Mouse (Mus musculus) limb, embryonic 10.5 days (tissue): ENCODE measurements at regions not wholly inside any gene's neighbourhood (a gene's known extent, or its start where the extent isn't known, plus 50 kb on each side); places are given as distances from the start of the nearest gene placed in this dataset.

ENCODE experiments used
- DNase-seq: peaks from one replicate; pipeline ENCODE4 v3.0.0-alpha.2; 2017; ENCODE audit warnings: low spot score
- H3K27ac ChIP-seq: fragments of 300-500 bp; sonication (generic); 2 replicates; pipeline ENCODE4 v1.5.1; 2016; ENCODE audit warnings: mild to moderate bottlenecking
- H3K27me3 ChIP-seq: fragments of 300-500 bp; sonication (generic); 2 replicates; pipeline ENCODE4 v1.6.1; 2016; ENCODE audit warnings: low read depth, mild to moderate bottlenecking; ENCODE audit not compliant: poor library complexity, severe bottlenecking
- H3K36me3 ChIP-seq: fragments of 300-500 bp; sonication (generic); 2 replicates; pipeline ENCODE4 v1.6.1; 2016; ENCODE audit warnings: mild to moderate bottlenecking, moderate library complexity
- H3K4me1 ChIP-seq: fragments of 300-500 bp; sonication (generic); 2 replicates; pipeline ENCODE4 v1.6.1; 2016
- H3K4me3 ChIP-seq: fragments of 300-500 bp; sonication (generic); 2 replicates; pipeline ENCODE4 v1.5.1; 2016; ENCODE audit warnings: mild to moderate bottlenecking, moderate library complexity
- H3K9me3 ChIP-seq: fragments of 300-500 bp; sonication (generic); replicated peaks from 2 replicates; pipeline ENCODE4 v1.6.1; 2016; ENCODE audit warnings: mild to moderate bottlenecking
- WGBS: fragments of 180-500 bp; shearing (Covaris S2); methylation state at CpG from one replicate; pipeline ENCODE4 v1.1.7; 2016; 5-methylcytosine and 5-hydroxymethylcytosine counted together

DNA sequence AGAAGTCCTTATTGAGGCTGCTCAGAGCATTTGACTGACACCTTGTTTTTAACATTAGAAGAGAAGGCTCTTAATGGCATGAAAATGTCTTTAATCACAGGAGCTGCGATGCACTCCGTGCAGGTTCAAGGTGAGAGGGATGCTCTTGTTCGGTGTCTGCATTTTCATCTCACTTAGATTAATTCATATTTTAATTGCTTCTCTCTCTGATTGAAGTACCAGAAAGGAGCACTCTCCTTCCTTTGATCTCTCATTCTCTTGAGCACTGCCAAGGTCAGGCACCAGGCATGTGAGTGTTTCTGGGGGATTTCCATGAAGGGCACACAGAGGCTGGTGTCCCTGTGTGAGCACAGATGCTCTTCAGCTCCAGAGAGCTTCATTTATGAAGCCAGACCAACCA is 752.0 kb upstream of the Castor2 start:
- H3K27ac ChIP-seq: no peak overlapping the region
- WGBS: 86% methylated on average over 3 of the region's 3 CpGs
- no peak for DNase-seq
- no peak overlapping the region for H3K4me3 ChIP-seq
- no peaks in the 10 kb centered on the region for H3K9me3 ChIP-seq
- H3K27me3 ChIP-seq: no peaks in the 10 kb centered on the region
- no peaks in the 10 kb centered on the region for H3K36me3 ChIP-seq
- H3K4me1 ChIP-seq: no peaks in the 10 kb centered on the region

DNA sequence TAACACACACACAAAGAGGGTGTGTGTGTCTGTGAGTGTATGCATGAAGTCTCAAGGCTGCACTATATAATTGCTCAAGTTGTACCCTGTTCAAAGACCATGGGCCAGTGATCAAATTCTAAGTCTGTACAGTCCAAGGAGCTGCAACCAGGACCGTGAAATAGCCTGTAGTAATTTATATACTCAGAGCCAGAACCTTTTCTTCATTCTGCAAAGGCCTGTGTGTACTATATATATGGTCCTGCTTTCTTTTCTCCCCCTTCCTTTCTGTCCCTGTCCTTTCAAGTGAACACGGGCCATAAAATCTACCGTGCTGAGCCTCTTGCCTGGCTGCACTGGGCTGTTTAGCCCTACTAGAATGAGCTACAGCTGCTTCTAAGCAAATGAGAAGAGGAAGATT is 757.5 kb upstream of the Castor2 start:
- Histone ChIP-seq H3K4me1 (peaks cover 5% of the 10 kb centered on the region), H3K9me3 (no peaks in the 10 kb centered on the region), H3K4me3 (no peak overlapping the region), H3K27me3 (no peaks in the 10 kb centered on the region), H3K36me3 (no peaks in the 10 kb centered on the region), H3K27ac (no peak overlapping the region)
- DNase-seq: no peak
- 61% methylated on average over 3 of the region's 3 CpGs for WGBS

DNA sequence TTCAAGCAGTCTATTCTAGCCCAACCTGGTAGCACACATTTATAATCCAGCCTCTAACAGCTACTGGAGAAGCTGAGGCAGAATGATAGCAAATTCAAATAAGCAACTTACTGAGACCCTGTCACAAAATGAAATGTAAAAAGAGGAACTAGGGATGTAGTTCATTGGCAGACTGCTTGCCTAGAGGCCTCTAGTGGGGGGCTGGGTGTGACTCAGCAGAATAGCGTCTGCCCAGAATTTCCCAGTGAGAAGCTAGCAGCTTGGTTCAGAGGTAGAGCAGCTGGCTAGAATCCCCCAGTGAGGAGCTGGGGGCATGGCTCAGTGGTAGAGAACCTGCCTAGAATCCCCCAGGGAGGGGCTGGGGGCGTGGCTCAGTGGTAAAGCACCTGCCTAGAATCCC is 777.5 kb upstream of the Auts2 start:
- Histone ChIP-seq H3K4me3 (no peak overlapping the region), H3K27me3 (no peaks in the 10 kb centered on the region), H3K27ac (no peak overlapping the region), H3K9me3 (no peaks in the 10 kb centered on the region), H3K4me1 (no peaks in the 10 kb centered on the region), H3K36me3 (no peaks in the 10 kb centered on the region)
- WGBS: 86% methylated on average over 2 of the region's 2 CpGs
- DNase-seq: no peak

DNA sequence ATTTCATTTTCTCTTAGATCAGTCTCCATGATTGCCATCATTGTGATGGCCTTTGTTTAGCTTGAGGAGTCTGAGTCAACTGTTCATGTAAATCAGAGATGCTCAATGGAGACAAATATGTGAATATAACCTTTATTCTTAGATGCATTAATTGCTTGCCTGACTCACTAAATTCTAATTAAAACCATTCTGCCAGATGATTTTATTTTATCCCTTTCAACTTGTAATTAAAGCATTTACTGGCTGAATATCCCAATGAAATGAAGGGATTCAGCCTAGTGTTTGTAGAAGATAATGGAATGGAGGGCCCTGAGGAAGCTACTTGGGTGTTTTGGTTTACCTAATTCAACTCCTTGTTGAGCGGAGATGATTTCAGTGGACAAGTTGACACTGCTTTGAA is 777.1 kb upstream of the Auts2 start:
- H3K27me3 ChIP-seq: no peaks in the 10 kb centered on the region
- no peaks in the 10 kb centered on the region for H3K4me1 ChIP-seq
- H3K27ac ChIP-seq: no peak overlapping the region
- no peak for DNase-seq
- H3K9me3 ChIP-seq: no peaks in the 10 kb centered on the region
- H3K4me3 ChIP-seq: no peak overlapping the region
- WGBS: 89% methylated on average over 1 of the region's 1 CpGs
- H3K36me3 ChIP-seq: no peaks in the 10 kb centered on the region

DNA sequence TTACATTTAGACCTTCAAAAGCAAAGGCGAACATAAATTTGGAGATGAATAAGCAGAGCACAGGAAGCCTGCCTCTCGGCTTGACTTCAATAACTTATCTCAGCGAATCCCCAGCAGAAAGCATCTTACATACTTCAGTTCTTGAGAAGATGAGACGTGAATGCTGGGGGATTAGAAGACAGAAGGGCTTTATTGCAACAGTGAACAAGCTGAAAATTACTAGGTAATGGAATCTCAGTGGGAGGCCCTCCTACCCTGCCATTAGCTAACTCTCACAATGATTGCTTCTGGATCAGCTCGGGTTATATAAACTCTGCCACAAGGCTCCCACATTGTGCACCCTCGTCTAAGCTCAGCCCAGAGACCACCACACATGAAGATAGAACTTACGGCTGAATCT is 770.9 kb upstream of the Auts2 start:
- Histone ChIP-seq H3K4me1 (peaks cover 15% of the 10 kb centered on the region), H3K36me3 (no peaks in the 10 kb centered on the region), H3K27me3 (no peaks in the 10 kb centered on the region), H3K4me3 (no peak overlapping the region), H3K27ac (no peak overlapping the region), H3K9me3 (no peaks in the 10 kb centered on the region)
- DNase-seq: no peak
- WGBS: 75% methylated on average over 7 of the region's 7 CpGs

DNA sequence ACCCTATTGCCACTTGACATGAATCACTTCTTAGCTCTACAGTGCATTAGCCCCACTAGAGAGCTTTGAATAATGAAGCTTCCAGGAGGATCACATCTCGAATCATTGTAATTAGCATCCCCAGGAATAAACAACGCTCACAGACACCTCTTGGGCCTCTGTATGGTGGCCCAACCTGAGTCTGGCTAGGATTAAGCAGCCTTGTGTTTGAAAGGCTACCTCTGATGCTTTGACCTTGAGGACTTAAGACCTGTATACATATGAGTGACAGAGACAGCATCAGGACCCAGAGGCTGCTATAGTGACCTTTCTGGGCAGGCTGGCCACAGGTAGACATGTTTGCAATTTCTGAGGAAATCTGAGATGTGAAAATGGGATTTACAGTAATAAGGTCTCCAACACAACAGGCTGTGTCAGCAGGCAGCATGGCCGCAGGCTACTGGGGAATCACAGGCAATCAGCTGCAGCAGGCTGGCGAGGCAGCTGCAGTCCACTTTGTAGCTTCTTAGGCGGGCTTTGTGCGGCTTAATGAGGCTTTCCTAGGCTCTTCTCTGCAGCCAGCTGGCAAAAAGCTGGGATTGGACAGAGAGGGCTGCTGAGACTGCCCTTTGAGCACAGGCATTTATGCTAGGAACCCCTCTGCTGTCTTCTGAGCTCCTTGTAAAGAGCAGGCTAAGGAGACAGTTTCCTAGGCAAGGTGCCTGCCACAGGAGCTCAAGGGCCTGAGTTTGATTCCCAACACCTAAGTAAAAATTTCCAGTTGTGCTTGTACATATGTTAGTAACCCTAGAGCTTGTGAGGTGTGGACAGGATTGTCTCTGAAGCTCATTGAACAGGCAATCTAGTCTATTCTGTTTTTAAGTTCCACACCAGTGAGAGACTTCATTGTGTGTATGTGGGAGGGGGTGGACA is 768.1 kb upstream of the Auts2 start:
- no peaks in the 10 kb centered on the region for H3K27me3 ChIP-seq
- DNase-seq: peak; percentile 52
- WGBS: 49% methylated on average over 6 of the region's 6 CpGs
- H3K4me1 ChIP-seq: peaks cover 15% of the 10 kb centered on the region
- peak overlapping the region; percentile 42; the same call in 1 of the 2 replicates for H3K27ac ChIP-seq
- no peaks in the 10 kb centered on the region for H3K36me3 ChIP-seq
- H3K9me3 ChIP-seq: no peaks in the 10 kb centered on the region
- H3K4me3 ChIP-seq: no peak overlapping the region

DNA sequence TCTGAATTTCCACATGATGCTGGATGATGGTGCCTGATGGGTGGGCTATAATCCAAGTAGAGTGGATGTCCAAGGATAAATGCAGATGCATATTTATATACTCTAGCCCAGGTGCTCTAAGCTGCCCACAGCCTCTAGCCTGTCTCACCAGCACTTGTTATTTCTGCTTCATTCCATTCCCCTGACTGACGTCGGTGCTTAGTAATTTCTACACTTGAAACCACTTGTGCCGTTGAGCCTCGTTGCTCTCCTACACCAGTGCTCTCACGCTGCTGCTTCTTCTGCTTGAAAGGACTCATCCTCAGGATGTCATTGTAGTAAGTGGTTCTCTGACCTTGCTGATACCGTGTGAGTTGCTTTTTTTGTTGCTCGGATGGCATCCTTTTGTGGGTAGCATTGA is 724.7 kb upstream of the Auts2 start:
- Histone ChIP-seq H3K4me1 (no peaks in the 10 kb centered on the region), H3K9me3 (no peaks in the 10 kb centered on the region), H3K4me3 (no peak overlapping the region), H3K36me3 (no peaks in the 10 kb centered on the region), H3K27ac (no peak overlapping the region), H3K27me3 (no peaks in the 10 kb centered on the region)
- DNase-seq: no peak
- WGBS: 89% methylated on average over 7 of the region's 7 CpGs

DNA sequence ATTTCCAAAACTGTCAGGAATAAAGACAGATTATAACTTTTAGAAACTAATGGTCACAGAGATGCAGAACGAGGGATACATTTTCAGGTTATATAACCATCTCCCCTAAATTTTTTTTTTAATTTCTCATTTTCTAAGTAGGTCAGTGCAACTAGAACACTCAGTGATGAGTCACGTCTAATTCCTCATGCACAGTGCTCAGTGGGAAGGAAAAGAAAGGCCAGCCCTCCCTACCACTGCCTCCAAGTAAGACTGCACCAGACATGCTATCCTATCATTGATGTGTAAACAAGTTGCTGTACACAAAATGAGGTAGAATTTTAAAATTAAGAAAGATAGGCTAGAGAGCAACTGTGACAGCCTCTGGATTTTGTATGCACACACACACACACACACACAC is 724.2 kb upstream of the Auts2 start:
- no peak overlapping the region for H3K27ac ChIP-seq
- 82% methylated on average over 2 of the region's 2 CpGs for WGBS
- H3K9me3 ChIP-seq: no peaks in the 10 kb centered on the region
- DNase-seq: no peak
- H3K36me3 ChIP-seq: no peaks in the 10 kb centered on the region
- H3K4me3 ChIP-seq: no peak overlapping the region
- H3K4me1 ChIP-seq: no peaks in the 10 kb centered on the region
- H3K27me3 ChIP-seq: no peaks in the 10 kb centered on the region

DNA sequence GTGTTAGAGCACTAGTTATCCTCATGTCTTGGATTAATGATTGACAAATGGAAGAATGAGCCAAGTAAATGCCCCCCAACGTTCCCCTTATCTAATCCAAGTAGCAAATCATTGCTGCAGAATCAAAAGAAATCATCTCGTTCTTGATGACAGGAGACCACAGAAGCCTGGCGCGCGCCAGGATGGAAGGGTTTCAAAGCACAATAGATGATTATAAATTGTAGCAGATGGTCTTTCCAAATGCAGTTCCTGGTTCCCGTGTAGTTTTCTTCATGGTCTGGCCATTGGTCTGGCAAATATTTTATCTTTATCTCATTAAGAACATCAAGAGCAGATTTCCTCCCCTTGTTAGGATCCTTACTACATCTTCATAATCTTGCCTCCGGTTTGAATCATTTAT is 721.8 kb upstream of the Auts2 start:
- H3K9me3 ChIP-seq: no peaks in the 10 kb centered on the region
- H3K4me1 ChIP-seq: no peaks in the 10 kb centered on the region
- H3K27me3 ChIP-seq: no peaks in the 10 kb centered on the region
- DNase-seq: no peak
- no peak overlapping the region for H3K27ac ChIP-seq
- no peaks in the 10 kb centered on the region for H3K36me3 ChIP-seq
- no peak overlapping the region for H3K4me3 ChIP-seq
- WGBS: 85% methylated on average over 7 of the region's 7 CpGs

DNA sequence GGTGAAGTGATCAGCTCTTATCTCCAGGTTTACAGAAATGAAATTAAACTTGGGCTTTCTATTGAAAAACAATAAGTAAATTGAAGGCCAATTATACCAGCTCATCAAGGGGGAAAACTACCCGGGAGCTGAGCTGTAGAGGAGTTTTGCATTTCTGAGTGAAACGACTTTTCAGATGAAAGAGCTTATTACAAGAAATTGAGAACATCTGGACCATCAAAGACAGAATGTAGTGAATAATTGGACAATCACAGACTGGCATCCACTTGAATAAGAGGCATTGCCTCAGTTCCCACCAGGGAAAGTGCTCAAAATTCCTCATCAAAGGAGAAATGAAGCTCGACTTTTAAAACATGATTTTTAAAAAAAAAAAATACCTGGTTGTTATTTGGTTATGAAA is 675.7 kb upstream of the Auts2 start:
- no peaks in the 10 kb centered on the region for H3K27me3 ChIP-seq
- H3K4me1 ChIP-seq: peaks cover 7% of the 10 kb centered on the region
- no peak overlapping the region for H3K27ac ChIP-seq
- H3K9me3 ChIP-seq: no peaks in the 10 kb centered on the region
- no peak for DNase-seq
- no peaks in the 10 kb centered on the region for H3K36me3 ChIP-seq
- no peak overlapping the region for H3K4me3 ChIP-seq
- WGBS: 32% methylated on average over 3 of the region's 3 CpGs

DNA sequence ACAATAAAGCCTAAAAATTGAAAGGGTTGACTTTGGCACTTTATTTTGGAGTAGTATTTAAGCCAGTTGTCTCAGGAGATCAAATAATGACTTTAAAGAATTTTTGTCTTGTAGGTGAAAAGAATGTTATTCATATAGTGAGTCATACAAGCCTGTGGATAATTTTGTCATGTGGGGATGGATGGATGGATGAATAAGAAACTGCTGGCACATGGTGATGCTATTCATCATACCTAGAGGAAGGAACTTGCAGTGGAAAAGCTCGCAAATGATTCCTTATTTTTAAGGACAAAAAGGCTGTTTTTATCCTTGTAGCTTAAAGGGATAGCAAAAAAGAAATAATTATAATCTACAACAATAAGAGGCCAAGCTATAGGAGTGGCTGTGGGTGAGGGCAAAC is 655.4 kb upstream of the Auts2 start:
- DNase-seq: no peak
- H3K36me3 ChIP-seq: no peaks in the 10 kb centered on the region
- WGBS: 97% methylated on average over 1 of the region's 1 CpGs
- no peak overlapping the region for H3K27ac ChIP-seq
- no peaks in the 10 kb centered on the region for H3K27me3 ChIP-seq
- no peak overlapping the region for H3K4me3 ChIP-seq
- no peaks in the 10 kb centered on the region for H3K4me1 ChIP-seq
- no peaks in the 10 kb centered on the region for H3K9me3 ChIP-seq

DNA sequence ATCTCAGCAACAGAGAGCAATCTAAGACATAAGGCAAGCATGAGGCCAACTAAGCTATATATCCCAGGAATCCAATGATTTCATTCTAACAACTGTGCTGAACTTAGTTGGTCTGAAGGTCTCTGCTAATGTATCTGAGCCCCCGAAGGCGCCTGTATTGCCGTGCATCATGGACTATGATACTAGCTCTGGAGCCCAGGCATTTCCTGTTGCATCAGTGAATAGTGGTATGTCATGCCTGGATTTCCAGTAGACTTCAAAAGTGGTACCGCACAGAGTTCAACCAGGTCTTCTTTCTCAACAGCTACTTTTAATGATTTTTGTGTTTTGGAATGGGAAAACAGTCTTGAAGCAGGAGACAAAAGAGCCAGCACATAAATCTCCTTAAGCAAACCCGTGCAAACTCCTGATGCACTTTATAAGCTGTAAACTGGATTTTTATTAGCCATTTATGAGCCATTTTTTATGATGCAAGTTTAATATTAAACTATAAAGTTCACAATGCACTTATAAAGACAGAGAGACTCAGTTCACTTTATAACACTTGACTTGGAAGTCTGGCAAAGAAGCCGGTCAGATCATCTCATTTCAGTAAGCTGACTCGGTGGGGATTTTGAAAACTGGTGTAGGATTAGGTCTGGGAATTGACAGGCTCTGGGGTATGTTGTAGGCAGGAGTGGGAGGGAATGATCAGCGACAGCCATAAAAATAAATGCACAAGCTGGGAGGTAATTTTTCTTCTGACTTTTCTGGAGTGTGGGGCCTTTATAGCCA is 646.8 kb upstream of the Auts2 start:
- Histone ChIP-seq H3K4me3 (no peak overlapping the region), H3K4me1 (peaks cover 8% of the 10 kb centered on the region; the same call in 1 of the 2 replicates), H3K9me3 (0 out of 2 replicates have a peak, but pooled peaks cover 2% of the 10 kb centered on the region), H3K36me3 (no peaks in the 10 kb centered on the region), H3K27ac (no peak overlapping the region), H3K27me3 (no peaks in the 10 kb centered on the region)
- WGBS: 79% methylated on average over 8 of the region's 8 CpGs
- no peak for DNase-seq

DNA sequence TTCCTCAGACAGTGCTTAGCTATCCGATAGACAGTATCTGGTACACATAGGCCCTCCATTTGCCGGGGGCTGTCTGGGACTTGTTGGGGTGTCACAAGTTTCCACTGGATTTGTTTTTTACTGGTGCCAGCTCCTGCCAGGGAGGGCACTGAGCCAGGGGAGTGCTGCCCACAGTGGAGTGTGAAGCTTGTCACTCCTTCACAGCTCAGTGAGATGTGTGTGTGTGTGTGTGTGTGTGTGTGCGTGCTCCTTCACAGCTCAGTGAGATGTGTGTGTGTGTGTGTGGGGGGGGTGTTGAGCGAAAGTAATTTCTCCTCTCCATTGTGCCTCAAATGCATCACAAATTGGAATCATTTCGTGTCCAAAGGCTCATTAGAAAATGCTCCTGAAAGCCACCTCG is 632.5 kb upstream of the Auts2 start:
- Histone ChIP-seq H3K9me3 (no peaks in the 10 kb centered on the region), H3K27ac (no peak overlapping the region), H3K27me3 (no peaks in the 10 kb centered on the region), H3K4me1 (peaks cover 9% of the 10 kb centered on the region), H3K4me3 (no peak overlapping the region), H3K36me3 (no peaks in the 10 kb centered on the region)
- DNase-seq: no peak
- WGBS: 94% methylated on average over 6 of the region's 6 CpGs
